Mouse (Mus musculus): ENCODE data around the gene Qrich2. TPM values are rescaled to one million over a fixed set of nuclear protein-coding genes. Genes with fewer than 3 reads are reported as not detected.
"Not testable (repeated sequence)": the region's sequence is repeated elsewhere in the genome, so short reads cannot be mapped to it uniquely, and the experiment has no call there.

The Qrich2 gene
- total and polyA plus RNA-seq, 3 experiments: 0.11 TPM; not detected in 2

DNA sequence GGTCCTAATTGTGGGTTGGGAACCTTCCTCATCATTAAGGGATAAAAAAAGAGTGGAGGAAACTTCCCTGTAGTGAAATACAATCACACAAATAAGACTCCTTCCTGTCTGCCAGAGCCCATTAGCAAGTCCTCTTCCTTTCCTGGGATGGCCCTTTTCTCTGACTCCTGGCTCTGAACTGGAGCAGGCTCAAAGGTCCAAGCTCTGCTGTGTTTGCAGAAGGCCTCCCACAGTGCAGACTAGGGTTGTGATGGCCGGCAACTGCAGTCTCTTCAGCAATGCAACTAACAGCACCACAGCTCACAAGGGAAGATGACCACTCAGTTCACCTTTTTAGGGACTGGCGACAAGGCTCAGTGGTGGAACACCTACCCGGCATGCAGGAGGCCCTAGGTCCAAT, 4.2 kb upstream of the Qrich2 start:
- Histone ChIP-seq H3K9me3 (replicated peaks; ENCODE audit: insufficient read depth, low read length) (no peaks in the 10 kb centered on the region), H3K79me2 (ENCODE audit: control insufficient read depth, insufficient read depth, low read length, poor library complexity) (no peaks in the 10 kb centered on the region), H3K36me3 (ENCODE audit: control insufficient read depth in 1 of 2, insufficient read depth in 2 of 2, low read length in 2 of 2) (peaks cover 0 to 8% of the 10 kb centered on the region in 2 experiments; a peak in 2 of 4 replicates), H3K4me1 (ENCODE audit: control insufficient read depth in 1 of 2, insufficient read depth in 2 of 2, low read length in 2 of 2) (no peaks in the 10 kb centered on the region), H3K4me3 (ENCODE audit: control insufficient read depth in 1 of 2, insufficient read depth in 1 of 2, low read depth in 2 of 2, low read length in 2 of 2) (no peak overlapping the region), H3K9ac (ENCODE audit: control insufficient read depth, low read depth, low read length, poor library complexity, severe bottlenecking) (no peak overlapping the region), H3K27me3 (ENCODE audit: control insufficient read depth in 1 of 2, insufficient read depth in 2 of 2, low read length in 2 of 2) (no peaks in the 10 kb centered on the region), H3K27ac (ENCODE audit: control insufficient read depth, low read depth, low read length) (no peak overlapping the region)
- no peak for DNase-seq (ENCODE audit: low read depth, low spot score)
- TF ChIP-seq TBP (IDR thresholded peaks at IDR 0.05; ENCODE audit: low read depth, low read length): no peak
- no peak for TF ChIP-seq ZMIZ1 (IDR thresholded peaks at IDR 0.05; ENCODE audit: low read depth, low read length)
- no peak for TF ChIP-seq KAT2A (conservative IDR thresholded peaks at IDR 0.05; ENCODE audit: low read depth, low read length)
- TF ChIP-seq JUND (IDR thresholded peaks at IDR 0.05; ENCODE audit: low read depth, low read length): no peak
- TF ChIP-seq E2F4 (IDR thresholded peaks at IDR 0.05; ENCODE audit: borderline replicate concordance, low read depth, low read length): no peak
- TF ChIP-seq NRF1 (IDR thresholded peaks at IDR 0.05; ENCODE audit: insufficient read depth, low read depth, low read length, poor library complexity, severe bottlenecking): no peak
- no peak for TF ChIP-seq BHLHE40 (IDR thresholded peaks at IDR 0.05; ENCODE audit: borderline replicate concordance, low read depth, low read length)
- no peak for TF ChIP-seq ZC3H11A (IDR thresholded peaks at IDR 0.05; ENCODE audit: low read depth, low read length)
- no peak for TF ChIP-seq ZNF384 (IDR thresholded peaks at IDR 0.05; ENCODE audit: low read depth, low read length)
- no peak for TF ChIP-seq HCFC1 (IDR thresholded peaks at IDR 0.05; ENCODE audit: low read depth, low read length)
- no peak for TF ChIP-seq MEF2A (IDR thresholded peaks at IDR 0.05; ENCODE audit: extremely low read depth, insufficient replicate concordance, low read depth, low read length, poor library complexity, severe bottlenecking)

GRCm38 (mm10) chr11:116468338-116468737, 2.3 kb upstream of the Qrich2 start:
- not testable (repeated sequence) for H3K79me2 ChIP-seq (ENCODE audit: control insufficient read depth, insufficient read depth, low read length, poor library complexity); H3K27me3 ChIP-seq (ENCODE audit: control insufficient read depth in 1 of 2, insufficient read depth in 2 of 2, low read length in 2 of 2); DNase-seq (ENCODE audit: low read depth, low spot score); H3K9me3 ChIP-seq (replicated peaks; ENCODE audit: insufficient read depth, low read length); H3K4me3 ChIP-seq (ENCODE audit: control insufficient read depth in 1 of 2, insufficient read depth in 1 of 2, low read depth in 2 of 2, low read length in 2 of 2); H3K9ac ChIP-seq (ENCODE audit: control insufficient read depth, low read depth, low read length, poor library complexity, severe bottlenecking); H3K27ac ChIP-seq (ENCODE audit: control insufficient read depth, low read depth, low read length); H3K36me3 ChIP-seq (ENCODE audit: control insufficient read depth in 1 of 2, insufficient read depth in 2 of 2, low read length in 2 of 2); H3K4me1 ChIP-seq (ENCODE audit: control insufficient read depth in 1 of 2, insufficient read depth in 2 of 2, low read length in 2 of 2)
- TF ChIP-seq ZNF384 (IDR thresholded peaks at IDR 0.05; ENCODE audit: low read depth, low read length): peak; percentile 79

GRCm38 (mm10) chr11:116463833-116464232, 2.2 kb downstream of the Qrich2 start:
- peaks cover 0 to 3% of the 10 kb centered on the region in 2 experiments; a peak in 2 of 4 replicates for H3K4me1 ChIP-seq (ENCODE audit: control insufficient read depth in 1 of 2, insufficient read depth in 2 of 2, low read length in 2 of 2)
- H3K4me3 ChIP-seq (ENCODE audit: control insufficient read depth in 1 of 2, insufficient read depth in 1 of 2, low read depth in 2 of 2, low read length in 2 of 2): no peak overlapping the region
- TF ChIP-seq MAZ (IDR thresholded peaks at IDR 0.05; ENCODE audit: low read depth, low read length) (peak; percentile 72; the same call in 1 of the 2 replicates), ZMIZ1 (IDR thresholded peaks at IDR 0.05; ENCODE audit: low read depth, low read length) (no peak), MEF2A (IDR thresholded peaks at IDR 0.05; ENCODE audit: extremely low read depth, insufficient replicate concordance, low read depth, low read length, poor library complexity, severe bottlenecking) (no peak), RCOR1 (IDR thresholded peaks at IDR 0.05; ENCODE audit: low read depth, low read length) (no peak), SIN3A (IDR thresholded peaks at IDR 0.05; ENCODE audit: low read length) (0 out of 2 replicates have a peak, but pooled peaks have one; percentile 48), RAD21 (IDR thresholded peaks at IDR 0.05; ENCODE audit: low read depth, low read length) (peak; percentile 93), ZC3H11A (IDR thresholded peaks at IDR 0.05; ENCODE audit: low read depth, low read length) (peak; percentile 93), CTCF (IDR thresholded peaks at IDR 0.05 in 2 of 3, conservative IDR thresholded peaks at IDR 0.05 in 1 of 3; ENCODE audit: control insufficient read depth in 1 of 3, insufficient read depth in 1 of 3, low read depth in 2 of 3, low read length in 3 of 3, poor library complexity in 1 of 3, severe bottlenecking in 1 of 3) (peak; percentile 76 to 99 (median 97)), MAX (IDR thresholded peaks at IDR 0.05; ENCODE audit: low read length) (no peak), JUND (IDR thresholded peaks at IDR 0.05; ENCODE audit: low read depth, low read length) (no peak), BHLHE40 (IDR thresholded peaks at IDR 0.05; ENCODE audit: borderline replicate concordance, low read depth, low read length) (0 out of 2 replicates have a peak, but pooled peaks have one; percentile 44), SMC3 (IDR thresholded peaks at IDR 0.05; ENCODE audit: low read depth, low read length) (peak; percentile 92), USF2 (IDR thresholded peaks at IDR 0.05; ENCODE audit: borderline replicate concordance in 1 of 2, insufficient read depth in 1 of 2, low read depth in 1 of 2, low read length in 2 of 2) (no peak), EP300 (IDR thresholded peaks at IDR 0.05; ENCODE audit: low read depth in 1 of 2, low read length in 2 of 2) (no peak), CHD2 (IDR thresholded peaks at IDR 0.05; ENCODE audit: low read length) (no peak; the same call in 1 of the 2 replicates)
- no peaks in the 10 kb centered on the region for H3K9me3 ChIP-seq (replicated peaks; ENCODE audit: insufficient read depth, low read length)
- no peak overlapping the region for H3K9ac ChIP-seq (ENCODE audit: control insufficient read depth, low read depth, low read length, poor library complexity, severe bottlenecking)
- H3K79me2 ChIP-seq (ENCODE audit: control insufficient read depth, insufficient read depth, low read length, poor library complexity): no peaks in the 10 kb centered on the region
- peak; percentile 89 for DNase-seq (ENCODE audit: low read depth, low spot score)
- peaks cover 0 to 2% of the 10 kb centered on the region in 2 experiments; a peak in 1 of 4 replicates for H3K36me3 ChIP-seq (ENCODE audit: control insufficient read depth in 1 of 2, insufficient read depth in 2 of 2, low read length in 2 of 2)
- no peak overlapping the region for H3K27ac ChIP-seq (ENCODE audit: control insufficient read depth, low read depth, low read length)
- no peaks in the 10 kb centered on the region for H3K27me3 ChIP-seq (ENCODE audit: control insufficient read depth in 1 of 2, insufficient read depth in 2 of 2, low read length in 2 of 2)

All from MEL (cell line).